Mouse (Mus musculus) ES-E14 (cell line): Measurements from ENCODE around the gene Tgfbr3.

Experiments used
- CHD2 ChIP-seq: IDR thresholded peaks from 2 replicates; pipeline ENCODE4 v1.6.1; 2014; ENCODE audit warnings: mild to moderate bottlenecking, low read depth, low read length, inconsistent platforms
- HCFC1 ChIP-seq: IDR thresholded peaks from 2 replicates; pipeline ENCODE4 v1.6.1; 2012; ENCODE audit warnings: low read length, inconsistent platforms, borderline replicate concordance; ENCODE audit not compliant: insufficient read depth
- MAFK ChIP-seq: IDR thresholded peaks from 2 replicates; pipeline ENCODE4 v1.6.1; 2014; ENCODE audit warnings: mild to moderate bottlenecking, low read depth, low read length, inconsistent platforms; ENCODE audit not compliant: insufficient read depth
- ZNF384 ChIP-seq: IDR thresholded peaks from 2 replicates; pipeline ENCODE4 v1.6.1; 2012; ENCODE audit warnings: low read depth, low read length, inconsistent platforms

DNA sequence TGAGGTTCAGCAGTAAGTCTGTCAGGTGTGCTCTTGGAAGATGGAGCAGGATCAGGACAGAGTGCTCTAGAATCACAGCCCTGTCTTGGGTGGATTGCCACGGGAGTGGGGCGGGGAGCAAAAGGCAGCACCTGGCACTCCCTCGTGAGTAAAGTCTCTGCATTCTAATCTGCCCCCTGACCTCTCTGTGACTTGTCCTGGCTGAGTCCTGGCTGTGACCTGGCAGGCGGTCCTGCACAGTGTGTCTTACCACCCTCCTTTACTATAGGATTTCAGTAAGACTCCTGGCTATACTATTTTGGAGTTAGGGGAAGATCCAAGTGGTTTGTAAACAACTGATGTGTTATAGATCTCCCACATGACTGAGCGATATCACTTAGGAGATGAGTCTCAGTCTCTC, 199.5 kb downstream of the Tgfbr3 start:
- TF ChIP-seq HCFC1 (no peak), MAFK (no peak), ZNF384 (no peak), CHD2 (no peak)
